In the genomic region with DNA sequence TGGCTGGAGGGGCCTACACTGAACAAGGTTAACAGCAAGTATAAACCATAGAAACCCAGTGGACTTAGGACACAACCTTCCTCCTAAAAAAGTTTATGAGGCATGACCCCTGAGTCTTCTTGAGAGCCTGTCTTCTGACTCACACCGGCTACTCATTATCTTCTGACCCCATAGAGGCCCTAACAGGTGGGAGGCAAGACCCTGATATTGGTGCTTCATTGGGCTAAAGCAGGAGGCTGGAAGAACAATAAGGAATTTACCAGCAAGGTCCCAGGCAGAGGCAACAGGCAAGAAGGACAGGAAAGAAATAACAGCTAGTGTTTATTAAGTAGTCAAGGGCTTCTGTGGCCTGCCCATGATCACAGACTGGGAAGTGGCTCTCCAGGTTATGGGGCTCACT, we compare ENCODE assay signal across 23 mouse cellular contexts. TPM values are rescaled to one million over a fixed set of nuclear protein-coding genes. Genes with fewer than 3 reads are reported as not detected.
DNase-seq lines count a peak whose midpoint lies in the region; ATAC-seq and TF ChIP-seq lines count a peak whose summit lies in the region.
"Had no signal": no experiment of that assay in that cellular context is flagged by ENCODE, and none has a peak within 500 bp of the region (broad histone marks: within the 10 kb centered on the region; RNA-seq: fewer than 3 reads in every experiment).

No protein-coding gene starts in this region.

- peaks cover 14% of the 10 kb centered on the region for H3K36me3 ChIP-seq in heart, adult 2 months (ENCODE audit: control insufficient read depth, insufficient read depth, low read length)
- H3K36me3 ChIP-seq in heart, embryonic 15.5 days = peaks cover 33% of the 10 kb centered on the region
- H3K36me3 ChIP-seq in liver, embryonic 13.5 days = peaks cover 88% of the 10 kb centered on the region
- peaks cover 57% of the 10 kb centered on the region for H3K36me3 ChIP-seq in heart, postnatal 0 days (replicated peaks; ENCODE audit: control insufficient read depth, insufficient read depth, low read length)

- peak overlapping the region; percentile 78 for H3K27ac ChIP-seq in heart, adult 2 months
- H3K27ac ChIP-seq in heart, embryonic 15.5 days = peak overlapping the region; percentile 80
- H3K27ac ChIP-seq in liver, embryonic 13.5 days = peak overlapping the region; percentile 55
- peak overlapping the region; percentile 83 for H3K27ac ChIP-seq in heart, postnatal 0 days (ENCODE audit: low read depth)
- H3K27ac ChIP-seq: forebrain, embryonic 10.5 days; hindbrain, postnatal 0 days; liver, embryonic 14.5 days; neural tube, embryonic 12.5 days had no signal

- TF ChIP-seq EP300 in heart, adult 2 months (IDR thresholded peaks at IDR 0.05; ENCODE audit: insufficient read depth, low read depth, low read length) = no peak
- no peak for TF ChIP-seq EP300 in heart, postnatal 0 days (IDR thresholded peaks at IDR 0.05; ENCODE audit: low read depth)

- no peak for TF ChIP-seq POLR2A in heart, adult 2 months (IDR thresholded peaks at IDR 0.05; ENCODE audit: insufficient read depth, low read depth, low read length)

- no peak overlapping the region for H3K9ac ChIP-seq in heart, adult 2 months (ENCODE audit: low read depth, low read length)
- H3K9ac ChIP-seq in heart, embryonic 15.5 days = no peak overlapping the region
- H3K9ac ChIP-seq in liver, embryonic 13.5 days = peak overlapping the region; percentile 5; the same call in 1 of the 2 replicates
- 0 out of 2 replicates have a peak overlapping the region, but pooled peaks have one; percentile 1 for H3K9ac ChIP-seq in heart, postnatal 0 days (replicated peaks; ENCODE audit: low read depth, low read length)
- H3K9ac ChIP-seq: forebrain, postnatal 0 days; liver, embryonic 14.5 days; neural tube, embryonic 12.5 days had no signal

- H3K27me3 ChIP-seq in heart, adult 2 months (ENCODE audit: control insufficient read depth, insufficient read depth, low read length) = no peaks in the 10 kb centered on the region
- H3K27me3 ChIP-seq in heart, embryonic 15.5 days = no peaks in the 10 kb centered on the region
- no peaks in the 10 kb centered on the region for H3K27me3 ChIP-seq in liver, embryonic 13.5 days
- H3K27me3 ChIP-seq in heart, postnatal 0 days (ENCODE audit: control insufficient read depth, insufficient read depth, low read length) = no peaks in the 10 kb centered on the region
- H3K27me3 ChIP-seq: neural tube, embryonic 12.5 days had no signal

- WGBS in heart, adult 2 months = 67% methylated on average over 1 of the region's 1 CpGs
- WGBS in heart, embryonic 15.5 days = 50% methylated on average over 1 of the region's 1 CpGs
- 41% methylated on average over 1 of the region's 1 CpGs for WGBS in liver, embryonic 13.5 days (ENCODE audit: insufficient replicate concordance)
- 42% methylated on average over 1 of the region's 1 CpGs for WGBS in heart, postnatal 0 days

- no peaks in the 10 kb centered on the region for H3K79me2 ChIP-seq in heart, adult 2 months (replicated peaks; ENCODE audit: control insufficient read depth, insufficient read depth, low read length)

- H3K9me3 ChIP-seq in heart, embryonic 15.5 days (replicated peaks) = no peaks in the 10 kb centered on the region
- no peaks in the 10 kb centered on the region for H3K9me3 ChIP-seq in liver, embryonic 13.5 days (replicated peaks)
- H3K9me3 ChIP-seq in heart, postnatal 0 days (replicated peaks; ENCODE audit: control insufficient read depth, low read length) = no peaks in the 10 kb centered on the region
- H3K9me3 ChIP-seq: forebrain, embryonic 10.5 days; G1E; neural tube, embryonic 12.5 days had no signal

- TF ChIP-seq CTCF in heart, adult 2 months (IDR thresholded peaks at IDR 0.05) = no peak
- no peak for TF ChIP-seq CTCF in heart, postnatal 0 days (IDR thresholded peaks at IDR 0.05; ENCODE audit: low read depth)

- ATAC-seq in heart, embryonic 15.5 days (replicated peaks; ENCODE audit: insufficient number of reproducible peaks, insufficient read depth, low FRiP score, low read depth) = no peak
- no peak for ATAC-seq in liver, embryonic 13.5 days (ENCODE audit: low read depth)
- no peak for ATAC-seq in heart, postnatal 0 days (ENCODE audit: insufficient read depth, low read depth)
- ATAC-seq: forebrain, postnatal 0 days; hindbrain, postnatal 0 days; intestine, embryonic 16.5 days had no signal

- no peak for DNase-seq in heart, adult 2 months
- DNase-seq in heart, postnatal 10 days = no peak
- no peak for DNase-seq in heart, adult 18-20 months
- DNase-seq in liver, embryonic 13.5 days = no peak
- DNase-seq in liver = no peak
- no peak for DNase-seq in heart, postnatal 0 days (ENCODE audit: low spot score)
- no peak for DNase-seq in ovary, adult 18-20 months (ENCODE audit: low spot score)
- DNase-seq: cerebellum, adult 11 months; cerebellum, postnatal 10 days; forebrain, postnatal 0 days; gastrocnemius, postnatal 36 days; kidney, postnatal 10 days; layer of hippocampus, postnatal 36 days; lung, postnatal 4 days; midbrain, embryonic 14.5 days; thymus, postnatal 25 days had no signal

- peaks cover 22% of the 10 kb centered on the region for H3K4me1 ChIP-seq in heart, adult 2 months (ENCODE audit: control insufficient read depth, insufficient read depth, low read length)
- peaks cover 76% of the 10 kb centered on the region for H3K4me1 ChIP-seq in heart, embryonic 15.5 days (replicated peaks)
- peaks cover 88% of the 10 kb centered on the region for H3K4me1 ChIP-seq in liver, embryonic 13.5 days (replicated peaks)
- H3K4me1 ChIP-seq in heart, postnatal 0 days (ENCODE audit: control insufficient read depth, insufficient read depth) = peaks cover 34% of the 10 kb centered on the region
- H3K4me1 ChIP-seq: neural tube, embryonic 12.5 days had no signal

- intact Hi-C loops in heart, adult 2 months (cut with DNase I) = loop anchor here (2.0 to 5.0 kb wide), 2 partner anchors 16 to 86 kb away; no protein-coding TSS in a partner anchor
- intact Hi-C loops in heart, postnatal 10 days (cut with DNase I) = loop anchor here (2.0 kb wide), 1 partner anchor 30 kb away; no protein-coding TSS in a partner anchor

- no peak overlapping the region for H3K4me2 ChIP-seq in heart, embryonic 15.5 days
- H3K4me2 ChIP-seq in liver, embryonic 13.5 days = no peak overlapping the region
- no peak overlapping the region for H3K4me2 ChIP-seq in heart, postnatal 0 days (ENCODE audit: low read depth, low read length)
- H3K4me2 ChIP-seq: neural tube, embryonic 12.5 days had no signal

- H3K4me3 ChIP-seq in heart, adult 2 months = no peak overlapping the region
- H3K4me3 ChIP-seq in heart, embryonic 15.5 days = no peak overlapping the region
- no peak overlapping the region for H3K4me3 ChIP-seq in liver, embryonic 13.5 days (replicated peaks)
- no peak overlapping the region for H3K4me3 ChIP-seq in heart, postnatal 0 days (ENCODE audit: low read depth, low read length)
- H3K4me3 ChIP-seq: forebrain, embryonic 10.5 days; neural tube, embryonic 12.5 days had no signal

RNA-seq across cellular contexts. Expression of gene B4galt1, which starts 32.9 kb away (rescaled TPM):
- 10 to 100 TPM; 68.7 to 69.7 TPM for total RNA-seq in heart, adult 2 months (2021)
- 42.6 and 57.4 TPM in 2 replicates for polyA plus RNA-seq in heart, adult 2 months (2012; rRNA removed)
- total RNA-seq in heart, postnatal 10 days (2021) = 100 to 1,000 TPM in 1 of 2 experiments, 10 to 100 TPM in 1; 95.5 to 103 TPM
- 53.7 and 59.5 TPM in 2 replicates for polyA plus RNA-seq in heart, embryonic 15.5 days (2015; fragmentation: Nextera tagmentation; extraction: Ambion mirVana)
- total RNA-seq in heart, adult 18-20 months (2021) = 10 to 100 TPM; 58.2 to 59.1 TPM
- 29.9 and 33.8 TPM in 2 replicates for polyA plus RNA-seq in liver, embryonic 13.5 days (2015; fragmentation: Nextera tagmentation; extraction: Ambion mirVana)
- total RNA-seq in heart, postnatal 0 days (2014; rRNA removed; ENCODE audit: low replicate concordance) = 125 and 129 TPM in 2 replicates
- 49.6 and 50.3 TPM in 2 replicates for polyA plus RNA-seq in heart, postnatal 0 days (2015; fragmentation: Nextera tagmentation; extraction: Ambion mirVana)

Comparison
In these comparisons a context has a peak if more than half of its experiments do, and no peak if none do; other contexts are left out.
1. H3K9ac ChIP-seq: peak in liver, embryonic 13.5 days (single experiment) and heart, postnatal 0 days (single experiment); none in heart, adult 2 months (single experiment) and heart, embryonic 15.5 days (single experiment).
2. Peak in every context shown above with its lines, with median percentiles within 50 percentile points of each other: H3K27ac ChIP-seq.